Comparison of ENCODE assay signal across 9 mouse cellular contexts in the genomic region with DNA sequence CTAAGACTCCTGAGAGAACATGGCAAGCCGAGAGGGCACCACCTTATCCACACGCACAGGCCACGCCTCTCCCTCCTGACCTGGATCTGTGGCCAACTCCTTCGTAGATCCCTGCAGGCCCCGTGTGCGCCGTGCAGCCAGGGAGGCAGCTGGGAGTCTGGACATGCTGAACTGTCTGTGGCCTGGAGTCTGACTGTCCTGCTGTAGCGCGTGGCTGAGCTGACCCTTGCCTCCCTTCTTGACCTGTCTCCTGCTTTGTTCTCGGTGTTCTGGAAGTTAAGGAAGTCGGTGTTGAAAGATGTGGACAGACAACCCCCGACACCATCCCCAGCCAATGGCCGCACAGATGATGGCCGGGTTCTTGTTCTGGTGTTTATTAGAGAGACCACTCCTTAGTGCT. TPM values are rescaled to one million over a fixed set of nuclear protein-coding genes. Genes with fewer than 3 reads are reported as not detected.
DNase-seq lines count a peak whose midpoint lies in the region; ATAC-seq and TF ChIP-seq lines count a peak whose summit lies in the region.
"Had no signal": no experiment of that assay in that cellular context is flagged by ENCODE, and none has a peak within 500 bp of the region (broad histone marks: within the 10 kb centered on the region; RNA-seq: fewer than 3 reads in every experiment).

No protein-coding gene starts in this region.

- TF ChIP-seq CTCF in gastrocnemius, adult 2 months (IDR thresholded peaks at IDR 0.05), result no peak

- no peak overlapping the region for H3K27ac ChIP-seq in gastrocnemius, adult 2 months

- DNase-seq in gastrocnemius, adult 2 months, result no peak
- DNase-seq in gastrocnemius, postnatal 4 days (ENCODE audit: low spot score in 2 of 2), result no peak
- peak; percentile 46 for DNase-seq in embryo, embryonic 11 days
- peak; percentile 17 to 27 for DNase-seq in kidney, adult 8-10 months
- peak; percentile 49 for DNase-seq in lung, postnatal 10 days
- no peak for DNase-seq in right cerebral cortex, postnatal 14 days
- DNase-seq in layer of hippocampus, postnatal 14 days (ENCODE audit: low spot score in 2 of 2), result no peak

- intact Hi-C loops in gastrocnemius, adult 2 months (cut with DNase I), result no loop called here

- ATAC-seq in frontal cortex, adult (ENCODE audit: low TSS enrichment), result no peak

- peak overlapping the region; percentile 48 for H3K4me3 ChIP-seq in gastrocnemius, adult 2 months
- H3K4me3 ChIP-seq: megakaryocyte, embryonic 14.5 days had no signal

RNA-seq across cellular contexts. Expression of a gene that starts 21.5 kb away (rescaled TPM):
- total RNA-seq in gastrocnemius, adult 2 months (2021), result 1 to 10 TPM in 1 of 2 experiments, under 1 TPM in 1; 0.64 to 1.5 TPM
- 10 to 100 TPM; 11.7 to 12.5 TPM for total RNA-seq in gastrocnemius, postnatal 4 days (2021)
- 10 to 100 TPM; 75.9 to 81.3 TPM for total RNA-seq in layer of hippocampus, postnatal 14 days (2021)

Comparison
In these comparisons a context has a peak if more than half of its experiments do, and no peak if none do; other contexts are left out.
1. DNase-seq: peak in embryo, embryonic 11 days (single experiment), kidney, adult 8-10 months (2 of 2) and lung, postnatal 10 days (single experiment); none in gastrocnemius, adult 2 months (single experiment), gastrocnemius, postnatal 4 days (0 of 2), right cerebral cortex, postnatal 14 days (single experiment) and layer of hippocampus, postnatal 14 days (0 of 2).
2. RNA of a gene that starts 21.5 kb away (total RNA-seq): 75.9 to 81.3 TPM in layer of hippocampus, postnatal 14 days; 11.7 to 12.5 TPM in gastrocnemius, postnatal 4 days and 0.64 to 1.5 TPM in gastrocnemius, adult 2 months; every median in the first group is over 4 times any median in the second.